Mouse (Mus musculus) MEL (cell line): ENCODE data around the gene Gbe1. TPM values are rescaled to one million over a fixed set of nuclear protein-coding genes. Genes with fewer than 3 reads are reported as not detected.

Experiments used
- DNase-seq: peaks from one replicate; pipeline ENCODE4 v3.0.0; 2011; ENCODE audit warnings: low read depth, low spot score
- H3K27ac ChIP-seq: 2 replicates; pipeline ENCODE4 v1.5.1; 2012; ENCODE audit warnings: low read depth, mild to moderate bottlenecking, control low read depth, low read length, moderate library complexity; ENCODE audit not compliant: control insufficient read depth
- H3K27me3 ChIP-seq, 2 experiments: fragments of 150-350 bp in 1 of 2; sonication (generic) in 1 of 2; 2 replicates each; pipeline ENCODE4 v1.6.1; 2012; ENCODE audit warnings: low read length in 2 of 2, mild to moderate bottlenecking in 2 of 2, improper control_type of control experiment in 1 of 2, moderate library complexity in 1 of 2; ENCODE audit not compliant: insufficient read depth in 2 of 2, control insufficient read depth in 1 of 2
- H3K36me3 ChIP-seq, 2 experiments: 2 replicates each; pipeline ENCODE4 v1.6.1; 2012 to 2014; ENCODE audit warnings: low read length in 2 of 2, improper control_type of control experiment in 1 of 2, inconsistent platforms in 1 of 2, mild to moderate bottlenecking in 1 of 2; ENCODE audit not compliant: insufficient read depth in 2 of 2, control insufficient read depth in 1 of 2
- H3K4me1 ChIP-seq, 2 experiments: fragments of 150-350 bp in 1 of 2; sonication (generic) in 1 of 2; 2 replicates each; pipeline ENCODE4 v1.6.1; 2012; ENCODE audit warnings: low read length in 2 of 2, improper control_type of control experiment in 1 of 2, mild to moderate bottlenecking in 1 of 2; ENCODE audit not compliant: insufficient read depth in 2 of 2, control insufficient read depth in 1 of 2
- H3K4me3 ChIP-seq, 2 experiments: fragments of 150-350 bp in 1 of 2; sonication (generic) in 1 of 2; 2 replicates each; pipeline ENCODE4 v1.5.1; 2012; ENCODE audit warnings: low read depth in 2 of 2, low read length in 2 of 2, mild to moderate bottlenecking in 2 of 2, moderate library complexity in 2 of 2, control low read depth in 1 of 2, improper control_type of control experiment in 1 of 2; ENCODE audit not compliant: control insufficient read depth in 1 of 2, insufficient read depth in 1 of 2
- H3K79me2 ChIP-seq: 2 replicates; pipeline ENCODE4 v1.6.1; 2012; ENCODE audit warnings: mild to moderate bottlenecking, low read length, moderate library complexity; ENCODE audit not compliant: control insufficient read depth, poor library complexity, insufficient read depth
- H3K9ac ChIP-seq: 2 replicates; pipeline ENCODE4 v1.6.1; 2012; ENCODE audit warnings: low read depth, mild to moderate bottlenecking, control low read depth, low read length, moderate library complexity; ENCODE audit not compliant: control insufficient read depth, poor library complexity, severe bottlenecking
- H3K9me3 ChIP-seq: fragments of 150-350 bp; sonication (generic); replicated peaks from 2 replicates; pipeline ENCODE4 v1.6.1; 2012; ENCODE audit warnings: mild to moderate bottlenecking, low read length, improper control_type of control experiment, moderate library complexity; ENCODE audit not compliant: insufficient read depth
- CHD2 ChIP-seq: IDR thresholded peaks from 2 replicates; pipeline ENCODE4 v1.6.1; 2011; ENCODE audit warnings: low read length, improper control_type of control experiment
- E2F4 ChIP-seq: IDR thresholded peaks from 2 replicates; pipeline ENCODE4 v1.6.1; 2011; ENCODE audit warnings: low read depth, low read length, improper control_type of control experiment, borderline replicate concordance
- ELF1 ChIP-seq: IDR thresholded peaks from 2 replicates; pipeline ENCODE4 v1.6.1; 2014; ENCODE audit warnings: low read depth, mild to moderate bottlenecking, inconsistent platforms, low read length, improper control_type of control experiment, moderate library complexity
- ETS1 ChIP-seq: IDR thresholded peaks from 2 replicates; pipeline ENCODE4 v1.6.1; 2012; ENCODE audit warnings: low read depth, mild to moderate bottlenecking, inconsistent platforms, low read length, improper control_type of control experiment, moderate library complexity
- JUND ChIP-seq: IDR thresholded peaks from 2 replicates; pipeline ENCODE4 v1.6.1; 2011; ENCODE audit warnings: low read depth, mild to moderate bottlenecking, improper control_type of control experiment, low read length
- MAZ ChIP-seq: IDR thresholded peaks from 2 replicates; pipeline ENCODE4 v1.6.1; 2012; ENCODE audit warnings: low read depth, mild to moderate bottlenecking, inconsistent platforms, low read length, improper control_type of control experiment
- MXI1 ChIP-seq: IDR thresholded peaks from 2 replicates; pipeline ENCODE4 v1.6.1; 2011; ENCODE audit warnings: mild to moderate bottlenecking, low read depth, low read length, improper control_type of control experiment
- MYC ChIP-seq: IDR thresholded peaks from 2 replicates; pipeline ENCODE4 v1.6.1; 2011; ENCODE audit warnings: low read depth, mild to moderate bottlenecking, low read length, improper control_type of control experiment, moderate library complexity
- NELFE ChIP-seq: IDR thresholded peaks from 2 replicates; pipeline ENCODE4 v1.6.1; 2011; ENCODE audit warnings: low read depth, low read length, improper control_type of control experiment
- NRF1 ChIP-seq: IDR thresholded peaks from 2 replicates; pipeline ENCODE4 v1.6.1; 2014; ENCODE audit warnings: low read depth, mild to moderate bottlenecking, inconsistent platforms, low read length, improper control_type of control experiment, moderate library complexity; ENCODE audit not compliant: poor library complexity, insufficient read depth, severe bottlenecking
- POLR2A ChIP-seq, 2 experiments: IDR thresholded peaks; 2 replicates each; pipeline ENCODE4 v1.6.1; 2011 to 2012; ENCODE audit warnings: low read length in 2 of 2, mild to moderate bottlenecking in 2 of 2, control low read depth in 1 of 2, improper control_type of control experiment in 1 of 2, low read depth in 1 of 2, moderate library complexity in 1 of 2; ENCODE audit not compliant: control insufficient read depth in 1 of 2, insufficient read depth in 1 of 2, poor library complexity in 1 of 2
- POLR2AphosphoS2 ChIP-seq: IDR thresholded peaks from 2 replicates; pipeline ENCODE4 v1.6.1; 2011; ENCODE audit warnings: low read length, improper control_type of control experiment
- POLR2AphosphoS5 ChIP-seq: IDR thresholded peaks from 2 replicates; pipeline ENCODE4 v1.6.1; 2012; ENCODE audit warnings: low read depth, borderline replicate concordance, mild to moderate bottlenecking, inconsistent platforms, low read length, moderate library complexity, mixed read lengths
- RAD21 ChIP-seq: IDR thresholded peaks from 2 replicates; pipeline ENCODE4 v1.6.1; 2011; ENCODE audit warnings: mild to moderate bottlenecking, low read depth, low read length, improper control_type of control experiment
- SIN3A ChIP-seq: IDR thresholded peaks from 2 replicates; pipeline ENCODE4 v1.6.1; 2012; ENCODE audit warnings: low read length, improper control_type of control experiment, inconsistent platforms
- TAL1 ChIP-seq: IDR thresholded peaks from 2 replicates; pipeline ENCODE4 v1.6.1; 2012; ENCODE audit warnings: mild to moderate bottlenecking, inconsistent platforms, low read length, moderate library complexity, mixed read lengths
- UBTF ChIP-seq: IDR thresholded peaks from 2 replicates; pipeline ENCODE4 v1.6.1; 2012; ENCODE audit warnings: low read depth, mild to moderate bottlenecking, inconsistent platforms, low read length, improper control_type of control experiment, moderate library complexity, borderline replicate concordance; ENCODE audit not compliant: insufficient read depth
- USF1 ChIP-seq: IDR thresholded peaks from 2 replicates; pipeline ENCODE4 v1.6.1; 2014; ENCODE audit warnings: low read depth, mild to moderate bottlenecking, inconsistent platforms, low read length, improper control_type of control experiment, moderate library complexity
- USF2 ChIP-seq, 2 experiments: IDR thresholded peaks; 2 replicates each; pipeline ENCODE4 v1.6.1; 2011 to 2012; ENCODE audit warnings: improper control_type of control experiment in 2 of 2, low read length in 2 of 2, borderline replicate concordance in 1 of 2, inconsistent platforms in 1 of 2, low read depth in 1 of 2, mild to moderate bottlenecking in 1 of 2; ENCODE audit not compliant: insufficient read depth in 1 of 2
- ZC3H11A ChIP-seq: IDR thresholded peaks from 2 replicates; pipeline ENCODE4 v1.6.1; 2012; ENCODE audit warnings: low read depth, mild to moderate bottlenecking, inconsistent platforms, low read length, improper control_type of control experiment
- ZKSCAN1 ChIP-seq: IDR thresholded peaks from 2 replicates; pipeline ENCODE4 v1.6.1; 2012; ENCODE audit warnings: low read depth, mild to moderate bottlenecking, inconsistent platforms, low read length, improper control_type of control experiment, moderate library complexity
- ZMIZ1 ChIP-seq: IDR thresholded peaks from 2 replicates; pipeline ENCODE4 v1.6.1; 2012; ENCODE audit warnings: low read depth, mild to moderate bottlenecking, inconsistent platforms, low read length, improper control_type of control experiment, moderate library complexity
- ZNF384 ChIP-seq: IDR thresholded peaks from 2 replicates; pipeline ENCODE4 v1.6.1; 2012; ENCODE audit warnings: low read depth, mild to moderate bottlenecking, inconsistent platforms, low read length, improper control_type of control experiment
- polyA plus RNA-seq, 2 experiments: library from polyadenylated mRNA; stranded (reverse) in 1 of 2; unstranded in 1 of 2; fragments of >175 nt in 1 of 2; fragments of >200 nt in 1 of 2; gene quantifications; 2 replicates each; pipeline versions ENCODE4 v1.2.1 to v1.2.4; 2012; ENCODE audit warnings: low replicate concordance in 2 of 2, low read depth in 1 of 2; ENCODE audit not compliant: insufficient read length in 2 of 2, insufficient read depth in 1 of 2, missing spikeins in 1 of 2
- total RNA-seq: library from RNA; depleted of rRNA; stranded (reverse); fragments of 300-350 nt; gene quantifications from 2 replicates; pipeline ENCODE4 v1.2.3, GENCODE M21; 2012

Gbe1 gene
- total and polyA plus RNA-seq, 3 experiments, result 4.1 to 12.0 TPM; not detected in 1

- Histone ChIP-seq H3K27ac (no peak overlapping the region), H3K79me2 (no peaks in the 10 kb centered on the region), H3K27me3 (no peaks in the 10 kb centered on the region), H3K9ac (no peak overlapping the region), H3K36me3 (no peaks in the 10 kb centered on the region), H3K4me3 (no peak overlapping the region), H3K4me1 (no peaks in the 10 kb centered on the region), H3K9me3 (no peaks in the 10 kb centered on the region)
- DNase-seq, result no peak
- TF ChIP-seq E2F4 (no peak), RAD21 (no peak), ZMIZ1 (no peak), POLR2AphosphoS5 (no peak), POLR2A (IDR thresholded peaks at IDR 0.05; ENCODE audit: control insufficient read depth in 1 of 2, insufficient read depth in 1 of 2, low read depth in 1 of 2, low read length in 2 of 2, poor library complexity in 1 of 2) (no peak), ZNF384 (no peak), CHD2 (no peak), ELF1 (no peak), POLR2AphosphoS2 (no peak), SIN3A (no peak)
These were observed 294.6 kb downstream of the Gbe1 start for GRCm38 (mm10) chr16:70608358-70608757.

GRCm38 (mm10) chr16:70617691-70618090 lies 303.9 kb downstream of the Gbe1 start:
- no peaks in the 10 kb centered on the region for H3K4me1 ChIP-seq
- H3K4me3 ChIP-seq, result no peak overlapping the region
- H3K9ac ChIP-seq, result no peak overlapping the region
- no peak for DNase-seq
- no peaks in the 10 kb centered on the region for H3K27me3 ChIP-seq
- H3K79me2 ChIP-seq, result no peaks in the 10 kb centered on the region
- H3K9me3 ChIP-seq, result no peaks in the 10 kb centered on the region
- TF ChIP-seq USF1 (no peak), ZNF384 (no peak), MXI1 (no peak), USF2 (IDR thresholded peaks at IDR 0.05; ENCODE audit: borderline replicate concordance in 1 of 2, insufficient read depth in 1 of 2, low read depth in 1 of 2, low read length in 2 of 2) (no peak), MAZ (no peak), SIN3A (no peak)
- TF ChIP-seq, all 39 proteins: peak for 0
- H3K27ac ChIP-seq, result no peak overlapping the region
- H3K36me3 ChIP-seq, result no peaks in the 10 kb centered on the region

- Histone ChIP-seq H3K4me1 (no peaks in the 10 kb centered on the region), H3K9me3 (no peaks in the 10 kb centered on the region), H3K4me3 (no peak overlapping the region), H3K79me2 (no peaks in the 10 kb centered on the region), H3K27me3 (no peaks in the 10 kb centered on the region), H3K27ac (no peak overlapping the region), H3K36me3 (no peaks in the 10 kb centered on the region), H3K9ac (no peak overlapping the region)
- TF ChIP-seq ZC3H11A (no peak), NELFE (no peak), TAL1 (no peak), MYC (no peak), JUND (no peak), ELF1 (no peak), NRF1 (no peak), ETS1 (no peak), POLR2A (IDR thresholded peaks at IDR 0.05; ENCODE audit: control insufficient read depth in 1 of 2, insufficient read depth in 1 of 2, low read depth in 1 of 2, low read length in 2 of 2, poor library complexity in 1 of 2) (no peak), RAD21 (no peak), ZKSCAN1 (no peak), UBTF (no peak)
- no peak for DNase-seq
These were observed 304.4 kb downstream of the Gbe1 start for GRCm38 (mm10) chr16:70618168-70618567.
